Mouse (Mus musculus): ENCODE data around the gene Blmh.
"Not testable (repeated sequence)": the region's sequence is repeated elsewhere in the genome, so short reads cannot be mapped to it uniquely, and the experiment has no call there.

The Blmh gene

DNA sequence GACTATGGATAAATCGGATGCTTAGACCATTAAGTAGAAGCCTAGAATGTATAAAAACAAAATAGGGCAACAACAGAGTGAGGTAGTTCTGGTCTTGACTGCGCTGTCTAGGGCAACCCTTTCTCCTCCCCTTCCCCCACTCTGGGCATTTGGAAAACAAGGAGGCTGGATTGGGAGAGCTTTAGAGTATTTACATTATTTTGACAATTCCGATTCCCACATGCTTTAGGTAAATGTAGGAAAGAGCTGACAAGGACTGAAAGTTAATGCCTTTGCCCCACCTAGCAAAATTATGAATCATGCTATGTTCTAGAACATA is 7.4 kb upstream of the Blmh start:
- DNase-seq (ENCODE audit: low spot score) = no peak

DNA sequence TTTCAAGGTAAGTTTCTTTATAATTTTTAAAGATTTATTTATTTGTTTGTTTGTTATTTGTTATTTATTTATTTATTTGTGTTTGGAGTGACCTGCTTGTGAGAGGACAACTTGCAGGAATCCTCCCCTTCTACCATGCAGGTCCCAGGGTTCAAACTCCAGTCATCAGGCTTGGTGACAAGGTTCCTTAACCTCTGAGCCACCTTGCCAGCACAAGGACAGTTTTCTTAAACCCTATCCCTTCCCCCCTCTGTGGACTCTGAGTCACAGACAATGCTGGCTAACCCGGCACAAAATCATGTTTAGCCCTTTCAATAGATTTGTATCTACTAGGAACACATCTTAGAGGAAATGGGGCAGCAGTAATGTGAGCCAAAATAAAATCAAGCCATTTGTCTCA is 4.0 kb upstream of the Blmh start:
- no peak for DNase-seq (ENCODE audit: low spot score)

DNA sequence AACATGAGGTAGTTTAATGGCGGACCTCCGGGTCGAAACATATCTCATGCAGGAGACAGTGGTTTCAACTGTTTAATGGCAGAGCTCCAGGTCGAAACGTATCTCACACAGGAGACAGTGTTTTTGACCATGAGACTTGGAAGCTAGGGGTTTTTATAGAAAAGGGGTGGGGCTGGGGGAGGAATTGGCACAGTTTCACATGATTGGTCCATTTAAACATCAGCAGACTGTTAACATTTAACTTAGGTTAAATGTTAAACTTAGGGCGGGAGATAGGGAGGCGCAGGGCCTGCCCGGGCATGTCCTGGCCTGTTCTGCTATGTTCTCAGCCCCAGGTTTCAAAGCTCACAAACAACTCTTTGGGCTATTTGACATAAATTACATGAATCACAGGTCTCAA is 4.0 kb downstream of the Blmh start:
- DNase-seq (ENCODE audit: low spot score) = not testable (repeated sequence)

DNA sequence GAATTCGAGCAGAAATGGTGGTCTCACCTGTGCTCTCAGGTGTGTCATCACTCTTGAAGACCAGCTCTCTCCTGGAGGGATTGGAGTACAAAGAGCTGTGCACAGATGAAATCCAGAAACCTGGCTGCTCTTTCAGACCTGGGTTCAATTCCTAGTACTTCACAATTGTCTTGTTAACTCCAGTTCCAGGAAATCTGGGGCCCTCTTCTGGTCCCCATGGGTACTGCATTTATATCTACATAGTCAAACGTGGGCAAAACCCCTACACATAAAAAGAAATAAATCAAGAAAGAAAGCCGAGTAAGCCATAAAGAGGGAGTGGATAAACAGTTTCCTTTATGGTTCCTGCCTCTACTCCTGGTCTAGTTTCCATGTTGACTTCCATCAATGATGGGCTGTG is 8.6 kb downstream of the Blmh start:
- DNase-seq (ENCODE audit: low spot score) = no peak

DNA sequence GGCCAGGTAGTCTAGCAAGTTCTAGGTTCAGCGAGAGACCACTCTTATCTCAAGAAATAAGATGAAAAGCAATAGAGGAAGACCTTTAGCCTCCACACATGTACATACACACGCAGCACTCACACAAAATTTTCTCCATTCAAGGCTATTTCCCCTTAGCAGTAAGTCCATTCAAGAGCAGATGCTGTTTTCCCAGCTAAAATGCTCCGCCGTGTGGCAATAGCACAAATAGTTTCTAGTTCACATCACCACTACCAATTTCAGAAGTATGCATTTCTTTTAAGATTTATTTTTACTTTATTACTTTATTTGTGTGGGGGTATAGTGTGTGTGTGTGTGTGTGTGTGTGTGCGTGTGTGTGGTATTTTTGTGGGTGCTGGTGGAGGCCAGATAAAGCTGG is 12.0 kb downstream of the Blmh start:
- no peak for DNase-seq (ENCODE audit: low spot score)

DNA sequence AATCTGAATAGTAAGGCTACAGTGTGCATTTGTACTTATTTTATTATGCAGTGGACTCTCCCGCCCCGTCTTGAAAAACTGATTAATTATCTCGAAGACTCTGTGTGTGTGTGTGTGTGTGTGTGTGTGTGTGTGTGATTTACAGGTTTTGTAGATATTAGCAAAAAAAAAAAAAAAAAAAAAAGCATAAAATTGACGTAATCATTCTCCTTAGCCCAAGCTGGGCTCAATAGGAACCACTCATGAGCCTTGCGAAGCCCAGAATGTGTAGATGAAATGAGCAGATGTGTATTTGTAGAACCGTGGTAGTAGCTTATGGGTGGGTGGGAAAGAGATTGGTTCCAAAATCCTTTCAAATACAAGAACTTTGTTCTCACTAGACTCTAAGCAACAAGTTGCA is 20.2 kb downstream of the Blmh start:
- no peak for DNase-seq (ENCODE audit: low spot score)

DNA sequence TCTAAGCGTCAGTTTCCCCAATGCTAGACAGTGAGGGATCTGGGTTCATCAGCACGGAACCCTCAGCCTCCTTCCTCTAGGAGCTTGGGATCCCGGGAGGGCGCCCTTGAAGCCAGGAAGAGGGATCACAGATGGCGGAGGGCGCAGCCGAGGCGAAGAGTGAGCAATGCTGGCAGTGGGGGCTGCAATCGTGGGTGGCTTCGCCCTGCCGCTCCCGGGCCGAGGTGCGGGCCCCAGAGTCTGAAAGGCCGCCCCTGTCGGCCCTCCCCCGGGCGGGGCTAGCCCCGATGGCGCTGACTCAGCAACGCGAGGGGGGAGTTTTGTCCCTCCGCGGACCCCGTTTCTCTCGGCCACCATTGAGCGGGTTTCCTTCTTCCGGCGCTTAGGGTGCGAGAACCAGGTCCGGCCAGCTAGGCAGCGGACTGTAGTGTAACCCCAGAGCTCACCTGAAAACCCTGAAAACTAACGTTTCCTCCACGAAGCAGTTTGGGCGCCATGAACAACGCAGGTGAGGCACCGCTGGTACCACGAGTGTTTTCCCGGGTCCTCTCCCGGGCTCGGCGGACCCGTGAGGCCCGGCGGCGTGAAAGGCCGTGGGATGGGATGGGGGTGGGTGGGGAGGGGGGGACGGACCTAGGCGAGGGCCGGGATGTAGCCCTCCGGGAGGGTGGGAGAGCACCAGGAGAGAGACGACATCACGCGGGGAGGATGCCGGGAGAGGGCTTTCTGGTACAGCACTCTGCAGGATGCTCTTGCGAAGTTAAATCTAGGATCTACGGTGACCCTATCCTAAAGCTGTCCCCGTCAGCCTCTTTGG is 21.0 kb downstream of the Blmh start:
- DNase-seq (ENCODE audit: low spot score) = peak; percentile 85

DNA sequence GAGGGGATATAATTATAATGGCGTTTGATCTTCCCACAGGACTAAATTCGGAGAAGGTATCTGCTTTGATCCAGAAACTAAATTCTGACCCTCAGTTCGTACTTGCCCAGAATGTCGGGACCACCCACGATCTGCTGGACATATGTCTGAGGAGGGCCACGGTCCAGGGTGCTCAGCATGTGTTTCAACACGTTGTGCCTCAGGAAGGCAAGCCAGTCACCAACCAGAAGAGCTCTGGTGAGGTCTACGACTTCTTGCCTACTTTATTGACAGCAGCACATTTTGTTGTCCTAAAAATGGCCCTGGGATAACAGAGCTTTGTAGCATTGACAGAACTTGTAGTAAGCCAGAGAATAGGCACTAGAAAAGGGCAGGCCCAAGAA is 21.6 kb downstream of the Blmh start:
- no peak for DNase-seq (ENCODE audit: low spot score)

DNA sequence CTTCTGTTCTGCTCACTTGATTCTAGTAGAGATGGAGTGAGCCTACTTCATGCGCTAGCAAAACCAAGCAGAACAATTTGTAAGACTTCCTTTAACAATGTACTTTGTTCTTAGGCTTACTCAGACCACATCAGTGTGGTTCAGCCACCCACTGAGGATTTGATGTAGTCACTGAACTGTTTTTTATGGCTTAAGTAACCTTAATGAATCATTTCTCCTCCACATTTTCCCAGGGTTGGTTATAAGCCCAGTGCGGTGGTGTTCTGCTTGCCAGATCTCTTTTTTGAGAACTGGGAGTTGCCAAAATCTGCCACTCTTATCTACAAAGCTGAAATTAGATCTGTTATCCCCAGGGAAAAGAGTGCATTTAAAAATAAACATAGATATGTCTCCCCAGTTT is 28.9 kb downstream of the Blmh start:
- no peak for DNase-seq (ENCODE audit: low spot score)

DNA sequence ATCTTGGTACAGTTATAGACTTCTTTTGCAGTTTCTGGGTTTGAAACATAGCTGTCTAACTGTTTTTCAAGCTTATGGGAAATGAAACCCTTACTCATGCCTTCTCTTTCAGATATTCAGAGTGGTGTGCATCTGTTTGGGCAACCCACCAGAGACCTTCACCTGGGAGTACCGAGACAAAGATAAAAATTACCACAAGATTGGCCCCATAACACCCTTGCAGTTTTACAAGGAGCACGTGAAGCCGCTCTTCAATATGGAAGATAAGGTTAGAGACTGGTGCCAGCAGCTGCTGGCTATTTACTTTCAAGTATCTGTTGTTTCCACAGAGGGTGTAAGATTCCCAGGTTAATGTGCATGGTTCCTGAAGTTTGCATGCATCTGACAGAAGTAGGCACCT is 41.1 kb downstream of the Blmh start:
- DNase-seq (ENCODE audit: low spot score) = no peak

DNA sequence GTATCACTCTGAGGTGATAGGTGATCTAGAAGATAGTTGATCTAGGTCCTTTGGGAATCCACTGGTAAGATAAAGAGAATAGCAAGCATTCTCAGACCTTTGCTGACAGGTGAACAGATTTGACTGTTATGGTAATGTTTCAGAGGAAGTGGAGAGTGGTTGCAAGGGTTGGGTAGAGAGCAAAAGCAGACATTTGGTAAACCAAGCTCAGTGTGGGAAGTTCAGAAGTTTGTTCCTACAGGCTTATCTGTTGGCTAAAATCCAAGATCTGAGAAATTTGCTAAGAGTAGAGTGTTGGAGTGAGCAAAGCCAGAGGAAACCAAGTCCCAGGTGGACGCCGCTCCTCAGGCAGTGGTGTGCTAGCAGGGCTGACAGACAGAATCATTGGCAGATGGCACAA is 45.7 kb downstream of the Blmh start:
- DNase-seq (ENCODE audit: low spot score) = no peak

DNA sequence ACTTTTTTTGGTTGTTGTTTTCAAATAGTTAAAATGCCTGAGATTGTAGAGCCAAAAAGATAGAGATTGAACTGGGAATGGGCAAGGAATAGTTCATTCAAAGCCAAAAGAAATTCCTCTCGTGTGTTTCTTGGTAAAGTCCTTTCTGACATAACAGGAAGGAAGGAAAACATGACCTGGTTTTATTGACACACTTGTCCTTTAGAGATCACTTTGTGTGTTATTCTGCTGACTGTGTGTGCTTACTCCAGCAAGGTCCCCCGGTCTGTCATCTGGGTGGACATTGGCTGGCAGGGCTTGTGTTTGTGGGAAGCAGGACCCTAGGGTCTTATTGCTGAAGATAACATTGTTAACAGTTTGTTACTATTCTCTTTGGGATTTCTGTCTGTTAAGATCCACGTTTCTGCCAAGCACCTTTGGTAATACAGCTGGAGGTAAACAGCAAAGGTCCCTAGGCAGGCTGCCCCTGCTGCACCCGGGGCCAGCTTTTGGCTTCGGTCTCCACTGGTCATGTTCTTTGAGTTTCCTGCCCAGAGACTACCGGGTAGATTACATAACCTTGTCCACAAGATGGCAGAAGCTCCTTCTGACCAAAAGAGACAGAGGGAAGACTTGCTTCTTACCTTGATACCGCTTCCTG is 50.2 kb downstream of the Blmh start:
- DNase-seq (ENCODE audit: low spot score) = no peak

DNA sequence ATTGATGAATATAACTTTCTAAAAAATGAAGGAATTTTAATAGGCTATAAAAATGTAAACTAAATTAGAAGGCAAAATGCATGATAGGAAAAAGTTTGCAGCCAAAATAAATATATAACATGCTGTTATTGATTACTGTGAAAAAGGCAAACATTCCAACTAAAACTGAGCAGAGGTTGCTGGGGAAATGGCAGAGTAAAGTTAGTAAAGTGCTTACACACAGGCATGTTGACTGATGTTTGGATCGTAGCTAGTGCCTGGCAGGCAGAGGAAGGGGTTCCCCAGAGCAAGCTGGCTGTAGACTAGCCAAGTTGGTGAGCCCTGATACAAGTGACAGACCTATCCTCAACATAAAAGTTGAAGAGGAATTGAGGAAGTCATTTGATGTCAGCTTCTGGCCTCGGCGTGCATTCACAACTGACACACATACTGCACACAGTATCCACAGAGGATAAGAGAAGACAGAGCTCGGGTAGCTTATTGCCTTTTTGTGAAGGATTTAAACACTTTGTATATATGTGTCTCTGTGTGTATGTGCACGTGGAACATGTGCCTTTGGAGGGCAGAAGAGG is 57.0 kb downstream of the Blmh start:
- no peak for DNase-seq (ENCODE audit: low spot score)

DNA sequence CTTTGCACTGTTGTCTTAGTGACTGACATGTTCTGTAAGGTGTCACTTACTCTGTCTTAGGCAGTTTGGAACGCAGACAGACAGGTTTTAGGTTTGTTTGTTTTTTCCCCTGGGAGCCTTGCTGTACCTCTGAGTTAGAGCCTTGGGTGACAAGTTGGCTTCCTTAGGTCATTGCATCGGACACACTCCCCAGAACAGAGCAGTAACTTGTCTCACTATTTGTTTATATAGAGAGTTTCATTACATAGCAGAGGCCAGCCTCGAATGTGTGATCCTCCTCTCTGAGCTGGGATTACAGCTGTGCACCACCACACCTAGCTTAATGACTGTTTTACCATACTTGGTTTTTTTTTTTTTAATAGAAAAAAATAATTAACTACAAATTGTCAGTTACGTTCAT is 57.8 kb downstream of the Blmh start:
- DNase-seq (ENCODE audit: low spot score) = no peak

DNA sequence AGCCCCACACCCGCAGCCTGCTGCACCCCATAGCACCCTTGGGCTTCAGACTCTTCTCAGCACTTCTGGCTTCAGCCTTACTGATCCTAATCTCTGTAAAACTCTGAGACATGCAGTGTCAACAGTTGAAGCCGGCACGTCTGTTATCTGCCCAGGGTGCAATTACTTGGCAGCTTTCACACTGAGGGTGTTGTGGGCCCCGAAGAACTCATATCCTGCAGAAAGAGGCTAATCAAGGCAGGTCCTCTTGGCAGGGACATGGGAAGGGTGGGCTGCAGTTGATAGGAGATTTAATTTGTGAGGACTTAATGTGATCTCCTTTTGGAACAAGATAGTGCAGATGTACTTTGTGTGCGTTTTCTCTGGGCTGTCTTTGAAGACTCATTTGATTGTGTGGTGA is 59.0 kb downstream of the Blmh start:
- DNase-seq (ENCODE audit: low spot score) = no peak

DNA sequence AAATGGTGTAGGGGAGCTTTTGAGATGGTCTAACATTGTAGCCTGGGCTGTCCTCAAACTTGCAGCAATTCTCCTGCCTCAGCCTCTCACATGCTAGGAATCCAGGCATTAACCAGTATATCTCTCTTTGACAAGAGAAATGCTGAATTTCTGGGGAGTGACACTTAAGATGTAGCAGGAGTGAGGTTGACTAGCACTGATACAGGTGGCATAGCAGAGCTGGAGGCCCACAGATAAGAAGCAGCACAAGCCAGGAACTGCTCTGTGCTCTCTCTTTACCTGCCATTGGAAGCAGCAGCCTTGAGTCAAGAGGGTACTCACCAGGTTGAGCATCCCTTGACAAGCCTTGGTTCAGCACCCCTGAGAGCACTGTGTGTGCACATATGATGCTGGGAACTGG is 59.6 kb downstream of the Blmh start:
- DNase-seq (ENCODE audit: low spot score) = no peak

DNA sequence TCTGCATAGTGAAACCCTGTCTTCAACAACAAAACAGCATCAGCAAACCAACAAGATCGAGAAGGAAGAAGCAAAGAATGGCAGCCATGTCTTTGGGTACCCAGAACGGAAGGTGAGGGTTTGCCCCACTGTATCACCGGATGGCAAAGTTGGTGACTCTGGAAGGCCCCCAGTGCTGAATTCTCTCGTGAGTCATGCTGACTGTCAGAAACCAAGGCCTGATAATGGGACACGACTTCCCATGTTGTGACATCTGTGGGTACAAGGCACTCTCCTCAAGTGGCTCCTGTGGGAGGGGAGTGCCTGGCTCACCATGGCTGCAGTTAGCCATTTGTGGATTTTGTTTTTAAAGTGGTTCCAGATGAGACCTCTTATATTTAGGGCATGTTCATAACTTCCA is 66.2 kb downstream of the Blmh start:
- no peak for DNase-seq (ENCODE audit: low spot score)

DNA sequence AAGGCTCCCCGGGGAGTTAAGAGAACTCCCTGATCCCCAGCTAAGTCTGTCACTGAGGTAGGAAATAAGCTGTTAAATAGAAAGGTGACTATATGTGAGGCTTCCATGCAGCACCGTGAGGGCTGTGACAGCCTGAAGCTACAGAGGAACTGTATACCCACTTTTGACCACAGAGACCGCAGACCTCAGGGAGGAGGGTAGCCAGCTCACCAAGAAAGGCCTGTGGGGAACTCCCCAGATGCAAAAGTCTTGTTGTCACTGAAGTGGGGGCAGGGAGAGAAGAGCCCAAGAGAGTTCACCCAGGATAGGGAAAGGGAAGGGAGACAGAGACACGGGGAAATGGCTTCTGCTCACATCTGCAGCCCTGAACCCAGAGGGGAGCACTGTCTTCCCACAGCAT is 68.3 kb downstream of the Blmh start:
- no peak for DNase-seq (ENCODE audit: low spot score)

DNA sequence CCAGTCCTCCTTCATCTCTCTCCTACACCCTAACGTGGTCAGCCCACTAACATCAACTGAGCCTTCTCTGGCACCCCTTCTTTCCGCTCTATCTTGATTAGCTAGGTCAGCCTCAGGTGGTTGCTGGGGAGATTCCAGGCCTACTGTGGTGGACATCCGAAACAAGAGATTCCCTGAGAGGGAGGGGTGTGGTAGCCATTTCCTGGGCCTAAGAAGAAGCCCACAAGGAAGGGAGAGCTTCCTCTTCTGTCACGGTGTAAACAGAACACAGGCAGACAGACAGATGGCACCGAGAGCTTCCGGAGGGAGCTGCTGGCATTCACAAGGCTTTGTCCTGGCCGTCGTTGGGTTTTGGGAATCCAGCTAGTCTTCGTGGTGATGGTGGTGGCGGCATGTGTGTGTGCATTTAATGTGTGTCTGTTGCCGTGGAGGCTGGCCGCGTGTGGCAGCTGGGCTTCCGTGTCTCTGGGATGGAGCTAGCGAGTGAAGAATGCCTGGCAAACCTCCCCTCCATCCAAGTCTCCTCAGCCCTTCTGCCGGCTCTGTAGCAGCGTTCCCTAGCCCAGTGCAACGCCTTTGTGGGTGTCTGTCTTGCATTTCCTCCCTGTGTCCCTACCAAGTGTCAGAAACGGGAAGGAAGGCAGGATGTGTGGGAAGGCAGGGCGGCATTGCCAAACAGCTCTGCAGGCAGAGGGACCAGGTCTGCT is 71.5 kb downstream of the Blmh start:
- no peak for DNase-seq (ENCODE audit: low spot score)

DNA sequence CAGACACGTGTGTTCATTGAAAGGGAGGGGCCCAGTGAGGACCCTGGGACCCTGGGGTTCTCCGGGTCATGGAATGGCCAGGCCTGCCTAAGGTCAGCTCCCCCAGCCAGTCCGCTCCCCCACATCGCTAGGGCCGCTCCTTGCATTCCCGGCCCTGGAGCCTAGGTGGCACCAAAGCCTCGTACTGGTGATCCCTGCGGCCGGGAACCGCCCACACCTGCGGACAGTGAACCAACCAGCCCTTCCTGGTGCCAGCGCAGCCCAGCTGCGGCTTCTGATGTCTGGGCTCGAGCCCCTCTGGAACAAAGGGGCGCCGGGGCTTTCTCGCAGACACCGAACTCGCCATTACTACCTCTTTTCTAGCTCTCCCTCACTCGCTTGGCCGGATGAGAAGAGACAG is 72.7 kb downstream of the Blmh start:
- no peak for DNase-seq (ENCODE audit: low spot score)

DNA sequence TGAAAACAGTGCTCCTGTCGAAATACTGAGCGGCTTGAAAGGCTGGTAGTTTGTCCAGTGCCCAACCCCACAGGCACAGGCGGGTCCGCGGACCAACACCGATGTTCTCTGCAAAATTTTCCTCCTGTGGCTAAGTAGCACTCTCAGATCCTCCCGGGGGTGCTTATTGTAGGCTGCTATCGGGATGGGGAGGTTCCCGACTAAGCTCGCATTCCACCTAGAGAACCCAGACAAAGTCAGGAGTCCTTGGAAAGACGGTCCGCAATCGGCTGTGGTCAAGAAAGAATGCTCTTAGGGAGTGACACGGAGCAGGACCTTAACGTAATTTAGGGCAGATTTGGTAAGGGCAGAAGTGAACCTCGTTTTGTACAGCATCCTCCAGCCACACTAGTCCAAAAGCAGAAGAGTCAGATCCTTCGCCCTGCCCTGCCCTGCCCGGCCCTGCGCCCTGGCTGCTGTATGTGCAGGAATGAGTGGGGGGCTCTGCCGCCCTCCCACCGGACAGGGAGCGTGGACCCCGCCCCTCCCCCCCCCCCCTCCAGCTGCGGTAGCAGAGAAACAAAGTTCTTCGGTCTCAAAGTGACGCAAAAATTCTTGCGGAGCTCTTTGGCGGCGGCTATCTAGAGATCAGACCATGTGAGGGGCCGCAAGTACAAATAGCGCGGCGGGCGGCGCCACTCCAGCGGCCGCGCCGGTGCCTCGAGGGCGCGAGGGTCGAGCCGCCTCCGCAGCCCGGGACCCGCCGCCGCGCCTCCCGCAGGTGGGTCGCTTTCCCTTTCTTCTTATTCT is 73.5 kb downstream of the Blmh start, which contains the start of gene Slc6a4:
Gene Slc6a4, plus strand, starts transcription at position 688 of the 789 bp plus-strand sequence.
- no peak for DNase-seq (ENCODE audit: low spot score)

DNA sequence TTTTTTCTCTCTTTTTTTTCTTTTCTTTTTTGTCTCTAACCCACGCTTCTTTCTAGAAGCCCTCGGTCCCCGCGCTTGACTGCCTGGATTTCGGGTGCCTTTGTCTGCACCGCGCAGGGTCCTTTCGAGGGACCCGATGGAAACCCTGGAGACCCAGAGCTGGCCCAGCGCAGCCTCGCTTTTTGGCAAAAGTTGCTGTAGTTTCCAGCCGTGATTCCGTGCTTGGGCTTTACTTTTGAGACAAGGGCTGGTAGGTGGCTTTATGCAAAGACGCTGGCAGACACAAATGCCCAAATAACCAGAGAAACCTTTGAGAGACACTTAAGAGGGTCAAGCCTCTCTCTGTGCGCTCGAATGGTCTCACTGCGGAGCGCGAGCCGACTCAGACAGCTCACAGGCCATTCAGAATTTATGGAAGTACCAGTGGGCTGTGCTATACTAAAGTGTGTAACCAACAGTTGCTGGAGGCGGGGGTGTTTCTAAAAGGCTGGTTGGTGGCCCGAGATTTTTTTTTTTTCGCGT is 74.2 kb downstream of the Blmh start:
- DNase-seq (ENCODE audit: low spot score) = no peak

Data from layer of hippocampus, adult 9-10 months (tissue).